Mouse (Mus musculus) ES-E14 (cell line): ENCODE measurements around the gene Nucks1. TPM values are rescaled to one million over a fixed set of nuclear protein-coding genes. Genes with fewer than 3 reads are reported as not detected.

Experiments used
- DNase-seq: peaks from one replicate; pipeline ENCODE4 v3.0.0-alpha.2; 2013; ENCODE audit warnings: low read depth, low spot score
- H3K27ac ChIP-seq: 2 replicates; pipeline ENCODE4 v1.5.1; 2012; ENCODE audit warnings: low read depth, mild to moderate bottlenecking, low read length, moderate library complexity, mixed read lengths; ENCODE audit not compliant: poor library complexity, insufficient read depth, severe bottlenecking
- H3K36me3 ChIP-seq: 2 replicates; pipeline ENCODE4 v1.6.1; 2012; ENCODE audit warnings: mild to moderate bottlenecking, low read length, moderate library complexity, mixed read lengths; ENCODE audit not compliant: control insufficient read depth, poor library complexity, insufficient read depth, severe bottlenecking
- H3K4me1 ChIP-seq, 2 experiments: fragments of 150-350 bp in 1 of 2; sonication (generic) in 1 of 2; 2 replicates each; pipeline ENCODE4 v1.6.1; 2012; ENCODE audit warnings: low read length in 2 of 2, mild to moderate bottlenecking in 1 of 2, mixed read lengths in 1 of 2; ENCODE audit not compliant: control insufficient read depth in 2 of 2, insufficient read depth in 2 of 2, poor library complexity in 1 of 2
- H3K4me3 ChIP-seq, 2 experiments: fragments of 150-350 bp in 1 of 2; sonication (generic) in 1 of 2; 2 replicates each; pipeline ENCODE4 v1.5.1; 2012; ENCODE audit warnings: low read length in 2 of 2, low read depth in 1 of 2, mild to moderate bottlenecking in 1 of 2, mixed read lengths in 1 of 2; ENCODE audit not compliant: insufficient read depth in 1 of 2, poor library complexity in 1 of 2, severe bottlenecking in 1 of 2
- H3K9ac ChIP-seq: 2 replicates; pipeline ENCODE4 v1.6.1; 2012; ENCODE audit warnings: low read depth, mild to moderate bottlenecking, low read length, mixed read lengths; ENCODE audit not compliant: poor library complexity, insufficient read depth, severe bottlenecking
- H3K9me3 ChIP-seq: fragments of 150-350 bp; sonication (generic); 2 replicates; pipeline ENCODE4 v1.6.1; 2012; ENCODE audit warnings: low read depth, mild to moderate bottlenecking, low read length; ENCODE audit not compliant: control insufficient read depth, insufficient read depth
- CHD2 ChIP-seq: IDR thresholded peaks from 2 replicates; pipeline ENCODE4 v1.6.1; 2014; ENCODE audit warnings: mild to moderate bottlenecking, low read depth, low read length, inconsistent platforms
- HCFC1 ChIP-seq: IDR thresholded peaks from 2 replicates; pipeline ENCODE4 v1.6.1; 2012; ENCODE audit warnings: low read length, inconsistent platforms, borderline replicate concordance; ENCODE audit not compliant: insufficient read depth
- MAFK ChIP-seq: IDR thresholded peaks from 2 replicates; pipeline ENCODE4 v1.6.1; 2014; ENCODE audit warnings: mild to moderate bottlenecking, low read depth, low read length, inconsistent platforms; ENCODE audit not compliant: insufficient read depth
- ZC3H11A ChIP-seq: IDR thresholded peaks from 2 replicates; pipeline ENCODE4 v1.6.1; 2012; ENCODE audit warnings: low read depth, mild to moderate bottlenecking, inconsistent platforms, low read length, borderline replicate concordance
- ZNF384 ChIP-seq: IDR thresholded peaks from 2 replicates; pipeline ENCODE4 v1.6.1; 2012; ENCODE audit warnings: low read depth, low read length, inconsistent platforms
- in situ Hi-C, 2 experiments: fragments of 600-800 bp; cut with MboI; formaldehyde crosslinking; loops; one replicate each; pipeline ENCODE4 v1.15.1; 2025; ENCODE audit warnings: low sequenced_read_pairs in 2 of 2, inconsistent platforms in 1 of 2; ENCODE audit not compliant: unreplicated experiment in 2 of 2
- total RNA-seq: library from RNA; depleted of rRNA; stranded (reverse); fragments of 300-350 nt; gene quantifications from 2 replicates; pipeline ENCODE4 v1.2.3, GENCODE M21; 2012

Nucks1 gene
- total RNA-seq, 1 experiment = 219 TPM

GRCm38 (mm10) chr1:131970322-131970660, 60.0 kb downstream of the Nucks1 start:
- no peak overlapping the region for H3K4me3 ChIP-seq
- in situ Hi-C loops = no loop called here
- peaks cover 5 to 21% of the 10 kb centered on the region in 2 experiments; a peak in 3 of 4 replicates for H3K4me1 ChIP-seq

GRCm38 (mm10) chr1:131970661-131971520, 60.6 kb downstream of the Nucks1 start:
- Histone ChIP-seq H3K9ac (no peak overlapping the region), H3K36me3 (no peaks in the 10 kb centered on the region), H3K27ac (no peak overlapping the region), H3K4me1 (peaks cover 5 to 21% of the 10 kb centered on the region in 2 experiments; a peak in 3 of 4 replicates), H3K9me3 (no peaks in the 10 kb centered on the region), H3K4me3 (no peak overlapping the region)
- in situ Hi-C loops = no loop called here
- no peak for TF ChIP-seq ZC3H11A
- TF ChIP-seq HCFC1 = no peak
- TF ChIP-seq CHD2 = no peak
- TF ChIP-seq MAFK = no peak
- no peak for TF ChIP-seq ZNF384
- DNase-seq = no peak

More at GRCm38 (mm10) chr1:131970322-131970660, 60.0 kb downstream of the Nucks1 start:
- no peak overlapping the region for H3K27ac ChIP-seq
- no peaks in the 10 kb centered on the region for H3K36me3 ChIP-seq
- no peak for TF ChIP-seq CHD2
- no peak for TF ChIP-seq HCFC1
- TF ChIP-seq ZNF384 = no peak
- no peak for TF ChIP-seq MAFK
- no peak for TF ChIP-seq ZC3H11A
- DNase-seq = no peak
- H3K9me3 ChIP-seq = no peaks in the 10 kb centered on the region
- H3K9ac ChIP-seq = no peak overlapping the region

- Histone ChIP-seq H3K27ac (no peak overlapping the region), H3K4me1 (peaks cover 5 to 21% of the 10 kb centered on the region in 2 experiments), H3K9ac (no peak overlapping the region), H3K4me3 (no peak overlapping the region), H3K36me3 (no peaks in the 10 kb centered on the region), H3K9me3 (no peaks in the 10 kb centered on the region)
- no peak for TF ChIP-seq MAFK
- TF ChIP-seq HCFC1 = no peak
- no peak for TF ChIP-seq CHD2
- TF ChIP-seq ZC3H11A = no peak
- TF ChIP-seq ZNF384 = no peak
- DNase-seq = no peak
- in situ Hi-C loops = no loop called here
These were observed 61.6 kb downstream of the Nucks1 start for GRCm38 (mm10) chr1:131971771-131972497.

- H3K9ac ChIP-seq = no peak overlapping the region
- no peak for DNase-seq
- H3K27ac ChIP-seq = no peak overlapping the region
- peaks cover 5 to 21% of the 10 kb centered on the region in 2 experiments for H3K4me1 ChIP-seq
- in situ Hi-C loops = no loop called here
- H3K9me3 ChIP-seq = no peaks in the 10 kb centered on the region
- no peak for TF ChIP-seq HCFC1
- TF ChIP-seq ZC3H11A = no peak
- no peak for TF ChIP-seq MAFK
- TF ChIP-seq ZNF384 = no peak
- TF ChIP-seq CHD2 = no peak
- H3K4me3 ChIP-seq = no peak overlapping the region
- H3K36me3 ChIP-seq = no peaks in the 10 kb centered on the region
These were observed 62.4 kb downstream of the Nucks1 start for GRCm38 (mm10) chr1:131972498-131973334.
